Mouse (Mus musculus) gastrocnemius, postnatal 4 days (tissue): ENCODE measurements around the gene Lamtor3. TPM values are rescaled to one million over a fixed set of nuclear protein-coding genes. Genes with fewer than 3 reads are reported as not detected.
"Not testable (repeated sequence)": the region's sequence is repeated elsewhere in the genome, so short reads cannot be mapped to it uniquely, and the experiment has no call there.

Source experiments
- DNase-seq, 2 experiments: peaks; one replicate each; pipeline ENCODE4 v3.0.0; 2021 to 2022; ENCODE audit warnings: low spot score in 2 of 2, mixed read lengths in 2 of 2
- total RNA-seq, 2 experiments: library from RNA; stranded (reverse); gene quantifications; 2 replicates each; pipeline ENCODE4 v1.2.3; 2021

Gene Lamtor3
- total RNA-seq, 2 experiments from 2014 or later: 55.8 to 59.8 TPM

DNA sequence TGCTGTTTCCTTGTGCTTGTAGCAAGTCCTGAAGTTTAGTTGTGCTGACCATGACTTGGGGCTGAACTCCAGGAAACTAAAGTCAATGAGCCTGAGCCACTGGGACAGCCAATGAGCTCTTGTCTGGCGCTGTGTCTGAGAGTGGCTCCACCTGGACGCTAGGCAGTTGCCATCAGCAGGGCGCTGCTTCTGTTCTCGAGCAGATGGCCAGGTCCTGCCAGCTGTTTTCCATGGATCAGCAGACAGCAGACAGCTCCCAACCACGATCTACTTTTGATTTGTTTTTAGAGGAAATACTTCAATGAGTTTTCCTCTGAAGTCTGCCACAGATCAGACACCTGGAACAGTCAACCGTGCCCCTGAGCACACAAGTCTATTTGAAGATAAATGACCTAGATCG lies 14.4 kb downstream of the Lamtor3 start:
- no peak for DNase-seq

DNA sequence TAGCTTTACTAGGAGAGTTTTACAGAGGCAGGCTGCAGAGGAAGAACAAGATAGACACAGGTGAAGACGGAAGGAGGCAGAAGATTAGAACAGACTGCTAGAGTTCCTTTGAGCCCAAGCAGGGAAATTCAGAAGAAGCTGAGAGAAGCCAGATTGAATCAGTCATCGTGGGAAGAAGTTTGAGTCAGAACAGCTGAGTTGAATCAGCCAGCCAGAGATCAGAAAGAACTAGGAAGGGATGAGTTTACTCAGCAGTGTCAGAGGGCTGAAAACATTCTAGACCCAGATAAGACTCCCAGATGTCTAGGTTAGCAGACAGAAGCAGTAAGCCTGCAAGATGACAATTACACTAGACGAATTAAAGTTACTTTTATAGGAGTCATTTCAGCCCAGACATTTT lies 15.7 kb downstream of the Lamtor3 start:
- DNase-seq: no peak

DNA sequence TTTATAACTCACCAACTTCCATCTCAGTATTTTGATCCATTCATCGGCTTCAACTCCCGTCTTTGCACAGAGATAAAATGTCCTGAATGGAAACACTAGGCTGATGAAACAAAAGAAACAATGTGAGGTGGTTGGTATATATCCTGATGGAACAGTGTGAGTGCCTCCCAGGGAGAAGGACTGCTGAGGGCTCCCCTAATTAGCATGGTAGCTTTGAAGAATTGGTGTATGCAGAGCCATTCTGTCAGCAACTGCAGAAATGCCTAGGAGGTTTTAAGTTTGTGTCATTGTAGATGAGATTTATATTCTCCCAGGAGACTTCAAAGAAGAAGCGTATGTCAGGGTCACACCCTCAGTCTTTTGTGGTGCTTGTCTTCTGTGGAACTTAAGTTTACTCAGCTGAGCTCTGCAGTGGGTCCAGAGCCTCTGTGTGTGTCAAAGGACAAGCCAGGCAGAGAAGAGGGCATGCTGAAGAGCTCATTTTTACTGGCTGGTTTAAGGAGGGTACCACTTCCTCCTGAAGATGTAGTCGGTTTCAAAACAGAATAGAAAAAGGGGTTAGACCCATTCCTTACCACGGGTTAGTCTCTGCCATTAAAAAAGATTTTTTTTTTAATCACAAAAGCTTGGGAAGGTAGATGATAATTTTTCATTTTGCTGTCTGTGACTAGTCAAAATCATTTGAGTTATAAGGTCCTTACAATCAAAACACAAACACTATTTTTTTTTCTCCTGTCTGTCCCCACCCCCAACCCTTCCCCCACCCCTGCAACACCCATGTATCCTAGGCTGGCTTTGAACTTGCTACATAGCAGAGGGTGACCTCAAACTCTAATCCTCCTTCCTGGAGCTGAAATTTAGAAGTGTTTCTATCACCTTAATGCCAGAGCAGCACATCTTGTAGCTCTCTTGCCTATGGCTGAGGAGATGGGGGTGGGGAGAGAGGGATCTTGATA lies 17.5 kb downstream of the Lamtor3 start:
- DNase-seq: no peak

DNA sequence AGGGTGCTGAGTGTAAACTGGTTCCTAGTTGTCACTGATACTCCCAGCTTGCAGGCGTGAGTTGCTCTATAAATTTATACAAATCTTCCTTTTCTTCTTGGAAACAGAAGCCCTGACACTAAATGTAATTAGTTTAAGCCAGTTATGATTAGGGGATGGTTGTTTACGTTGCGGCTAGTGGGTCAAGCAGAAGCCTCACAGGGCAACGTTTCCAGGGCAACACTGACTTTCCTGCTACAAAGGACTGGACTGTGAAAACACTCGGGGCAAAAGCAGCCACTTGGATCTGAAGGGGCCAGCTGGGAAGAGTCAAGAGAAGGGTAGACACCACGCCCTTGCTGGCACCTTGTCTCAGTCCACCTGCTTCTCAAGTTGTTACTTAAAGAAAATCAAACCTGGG lies 18.2 kb downstream of the Lamtor3 start:
- no peak for DNase-seq

DNA sequence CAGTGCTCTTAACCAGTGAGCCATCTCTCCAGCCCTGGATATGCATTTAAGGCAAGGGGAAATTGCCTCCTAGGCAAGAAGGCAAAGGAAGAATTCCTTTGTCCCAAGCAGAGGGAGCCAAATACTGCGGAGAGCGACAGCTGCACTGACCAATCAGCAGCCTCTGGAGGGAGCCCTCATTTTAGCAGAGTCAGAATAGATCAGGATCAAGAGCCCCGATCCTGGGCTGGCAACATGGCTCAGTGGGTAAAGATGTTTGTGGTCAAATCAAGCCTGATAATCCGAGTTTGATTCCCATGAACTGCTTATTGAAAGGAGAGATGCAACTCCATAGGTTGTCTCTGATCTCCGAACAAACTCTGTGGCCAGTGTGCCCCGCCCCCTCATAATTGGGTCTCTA lies 20.3 kb downstream of the Lamtor3 start:
- DNase-seq: peak in 1 of 2 experiments; percentile 42

DNA sequence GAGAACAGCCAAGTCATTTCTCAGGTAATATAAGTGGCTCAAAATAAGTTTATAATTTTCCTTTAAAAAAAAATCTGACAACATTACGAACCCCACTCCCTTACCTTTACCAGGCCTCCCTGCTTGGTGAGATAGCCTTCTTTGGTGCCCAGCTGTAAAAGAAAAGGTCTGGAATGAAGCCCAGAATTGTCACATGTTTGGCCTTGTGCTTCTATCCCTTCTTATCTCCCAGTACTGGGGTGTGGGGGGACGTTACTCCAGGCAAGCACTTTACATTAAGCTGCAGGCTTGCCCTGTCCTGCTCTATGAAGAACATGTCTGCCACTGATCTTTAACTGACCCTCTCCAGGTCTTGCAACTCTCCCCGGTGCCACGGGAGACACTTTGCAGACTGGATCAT lies 22.5 kb downstream of the Lamtor3 start:
- no peak for DNase-seq

DNA sequence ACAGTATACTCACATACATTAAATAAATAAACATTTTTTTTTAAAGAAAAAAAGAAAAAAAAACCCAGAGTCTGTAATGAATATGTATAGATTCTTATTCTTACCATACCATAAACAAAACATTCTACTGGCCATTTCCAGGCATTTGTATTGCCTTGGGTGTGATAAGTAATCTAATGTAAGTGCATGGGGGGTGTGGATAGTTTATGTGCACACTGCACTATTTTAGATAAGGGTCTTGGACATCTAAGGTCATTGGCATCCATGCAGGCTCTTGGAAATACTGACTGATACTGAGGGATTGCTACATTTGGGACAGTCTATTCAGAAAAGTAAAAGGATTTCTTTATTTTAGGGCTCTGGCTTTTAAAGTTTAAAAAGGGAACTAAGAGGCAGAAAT lies 23.2 kb downstream of the Lamtor3 start:
- no peak for DNase-seq

DNA sequence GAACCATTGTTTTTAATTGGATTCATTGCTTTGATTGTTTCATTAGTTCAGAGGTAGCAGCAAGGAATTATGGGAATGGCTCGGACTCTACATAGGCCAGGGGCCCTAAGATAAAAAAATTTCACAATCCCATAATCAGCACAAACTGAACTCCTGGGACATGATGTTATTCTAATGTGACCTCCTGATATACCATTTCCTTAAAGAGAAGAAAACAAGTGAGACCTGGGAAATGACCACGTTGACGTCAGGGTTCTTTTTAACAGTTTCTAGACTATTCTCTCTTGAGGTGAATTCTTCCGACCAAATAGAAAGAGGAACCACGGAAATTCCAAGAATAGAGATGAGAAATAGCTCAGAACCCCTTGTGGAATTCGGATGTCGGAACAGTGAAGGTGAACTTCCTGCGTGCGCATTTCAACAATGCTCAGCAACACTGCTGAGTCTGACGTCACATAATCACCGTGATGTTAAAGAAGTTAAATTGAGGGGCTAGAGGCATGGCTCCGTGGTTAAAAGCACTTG lies 23.9 kb downstream of the Lamtor3 start:
- no peak for DNase-seq

DNA sequence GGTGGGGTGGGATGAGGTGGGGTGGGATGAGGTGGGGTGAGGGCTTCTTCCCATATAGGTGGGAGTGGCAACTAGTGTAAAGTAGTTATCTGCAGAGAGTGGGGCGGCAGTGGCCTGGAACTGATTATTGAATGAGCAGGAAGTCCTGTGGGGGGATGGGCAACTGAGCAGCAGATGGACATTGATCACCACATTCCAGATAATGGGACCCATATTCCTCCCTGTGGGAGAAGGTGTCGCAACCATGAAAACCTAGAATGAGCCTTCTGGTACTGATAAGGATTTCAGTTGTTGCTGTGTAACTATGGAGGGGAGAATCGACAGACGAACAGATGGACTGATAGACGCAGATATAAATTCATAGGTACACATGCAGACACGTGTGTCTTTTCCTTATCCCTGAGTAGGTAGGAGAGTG lies 25.4 kb downstream of the Lamtor3 start:
- no peak for DNase-seq

DNA sequence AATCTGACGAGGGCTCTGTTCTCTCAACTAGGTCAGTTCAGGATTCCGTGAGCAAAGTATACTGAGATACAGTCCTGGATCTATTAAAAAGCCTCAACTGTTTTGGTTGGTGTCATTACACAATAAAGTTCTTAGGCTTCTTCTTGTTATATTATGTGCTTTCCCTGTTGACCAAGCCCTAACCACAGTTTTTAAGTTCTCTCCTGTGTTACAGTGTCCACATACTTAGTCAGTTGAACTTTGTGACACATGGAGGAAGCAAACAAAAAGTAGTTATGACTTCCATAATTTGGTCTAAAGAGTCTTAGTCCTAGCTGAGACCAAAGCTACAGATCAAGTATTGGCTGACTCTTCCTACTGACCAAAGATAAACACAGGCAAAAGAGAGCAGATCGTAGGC lies 28.5 kb downstream of the Lamtor3 start:
- DNase-seq: no peak

DNA sequence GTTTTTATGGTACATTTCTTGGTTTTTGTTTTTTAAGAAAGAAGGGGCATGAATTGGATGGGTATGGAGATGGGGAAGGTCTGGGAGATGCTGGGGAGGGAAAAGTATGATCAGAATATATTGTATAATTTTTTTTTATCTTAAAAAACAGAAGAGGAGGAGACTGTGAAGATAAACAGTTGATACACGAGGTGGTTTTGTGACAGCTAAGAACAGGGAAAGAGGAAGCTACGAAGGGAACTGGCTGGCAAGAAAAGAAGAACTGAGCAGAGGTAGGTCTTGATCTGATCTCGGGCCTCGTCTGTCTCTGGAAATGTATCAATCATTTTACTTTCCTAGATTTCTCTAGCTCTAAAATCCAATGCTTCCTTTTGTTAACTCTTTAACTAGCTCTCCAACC lies 29.2 kb downstream of the Lamtor3 start:
- no peak for DNase-seq

DNA sequence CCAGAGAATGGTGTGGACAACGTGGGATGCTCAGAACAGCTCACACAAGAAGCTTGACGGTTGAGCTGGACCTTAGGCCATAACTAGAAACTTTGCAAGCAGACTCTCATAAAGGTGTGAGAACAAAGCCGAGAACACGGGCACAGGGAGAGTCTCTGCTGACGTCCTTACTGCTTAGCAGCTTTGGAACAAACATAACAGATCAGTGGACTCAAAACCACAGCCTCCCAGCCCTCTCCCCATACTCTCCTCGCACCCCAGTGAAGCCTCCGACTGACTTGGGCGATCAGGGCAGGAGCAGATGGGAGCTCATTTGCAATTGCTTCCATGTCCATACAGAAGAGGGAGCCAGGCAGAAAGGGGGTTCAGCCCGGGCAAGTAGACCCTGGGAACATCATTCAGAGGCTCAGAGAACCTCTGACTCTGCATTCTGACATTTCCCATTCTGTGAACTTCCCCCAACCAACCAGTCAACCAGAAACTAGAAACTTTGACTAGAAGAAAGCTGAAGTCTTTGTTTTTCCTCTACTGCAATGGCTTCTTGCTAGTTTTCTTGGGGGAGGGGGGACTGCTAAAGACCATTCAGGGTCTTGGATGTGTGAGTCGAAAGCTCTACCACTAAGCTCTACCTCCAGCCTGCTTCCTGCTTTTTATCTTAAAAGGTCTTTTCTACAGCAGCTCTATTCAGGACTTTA lies 32.0 kb downstream of the Lamtor3 start:
- DNase-seq: no peak

DNA sequence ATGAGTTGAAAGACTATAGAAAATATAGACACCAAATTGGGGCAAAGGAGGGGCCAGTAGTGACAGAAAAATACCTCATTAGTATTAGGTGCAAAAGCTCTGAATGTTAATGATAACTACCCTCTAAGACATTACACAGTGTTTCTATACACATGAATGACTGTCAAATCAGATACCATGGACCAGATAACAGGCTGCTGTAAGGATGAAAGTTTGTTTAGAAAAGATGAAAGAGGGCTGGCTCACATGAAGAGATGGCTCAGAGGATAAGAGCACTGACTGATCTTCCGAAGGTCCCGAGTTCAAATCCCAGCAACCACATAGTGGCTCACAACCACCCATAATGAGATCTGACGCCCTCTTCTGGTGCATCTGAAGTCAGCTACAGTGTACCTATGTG lies 33.0 kb downstream of the Lamtor3 start:
- DNase-seq: not testable (repeated sequence)

DNA sequence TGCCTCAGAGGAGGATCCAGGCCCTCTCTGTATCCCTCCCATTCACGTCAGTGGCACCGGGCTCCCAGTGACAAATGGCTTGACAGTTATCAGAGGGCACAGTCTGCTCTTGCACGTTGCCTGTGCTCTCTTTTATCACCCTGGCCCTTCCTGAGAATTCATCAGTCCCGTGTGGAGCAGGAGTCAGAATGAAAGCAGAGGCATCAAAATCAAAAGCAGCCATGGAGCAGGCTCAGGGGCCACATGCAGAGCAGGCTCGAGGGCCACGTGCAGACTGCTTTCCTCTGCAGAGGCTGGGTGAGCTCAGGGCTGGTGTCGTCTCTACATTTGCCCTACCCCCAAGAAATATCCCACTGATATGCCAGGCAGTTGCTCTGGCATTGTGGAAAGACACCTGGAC lies 33.5 kb downstream of the Lamtor3 start:
- no peak for DNase-seq

DNA sequence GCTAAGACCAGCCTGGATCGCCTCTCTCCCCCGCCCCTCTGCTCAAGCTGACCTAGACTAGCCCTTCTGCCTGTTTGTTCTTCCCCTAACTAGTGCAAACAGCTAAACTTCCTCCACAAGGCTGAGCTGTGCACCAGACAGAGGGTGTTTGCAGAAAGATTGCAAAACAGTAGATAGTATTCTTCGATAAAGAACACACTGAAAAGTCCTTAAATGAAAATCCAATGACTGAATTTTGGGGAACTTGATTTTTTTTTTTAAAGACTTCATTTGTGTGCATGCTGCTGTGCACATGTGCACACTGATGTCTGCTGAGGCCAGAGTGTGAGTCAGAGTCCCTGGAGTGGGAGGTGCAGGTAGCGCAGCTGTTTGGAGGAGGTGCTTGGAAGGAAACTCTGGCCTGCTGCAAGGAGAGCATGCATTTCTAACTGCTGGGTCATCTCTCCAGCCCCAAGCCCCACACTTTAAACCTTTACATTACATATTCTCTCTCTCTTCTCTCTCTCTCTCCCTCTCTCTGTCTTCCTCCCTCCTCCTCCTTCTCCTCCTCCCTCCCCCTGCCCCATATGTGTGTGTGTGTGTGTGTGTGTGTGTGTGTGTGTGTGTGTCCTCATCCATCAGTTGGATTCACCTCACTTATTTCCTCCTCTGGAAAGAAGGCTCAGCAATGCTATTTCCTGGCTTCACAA lies 34.1 kb downstream of the Lamtor3 start:
- peak in 1 of 2 experiments; percentile 31 for DNase-seq

DNA sequence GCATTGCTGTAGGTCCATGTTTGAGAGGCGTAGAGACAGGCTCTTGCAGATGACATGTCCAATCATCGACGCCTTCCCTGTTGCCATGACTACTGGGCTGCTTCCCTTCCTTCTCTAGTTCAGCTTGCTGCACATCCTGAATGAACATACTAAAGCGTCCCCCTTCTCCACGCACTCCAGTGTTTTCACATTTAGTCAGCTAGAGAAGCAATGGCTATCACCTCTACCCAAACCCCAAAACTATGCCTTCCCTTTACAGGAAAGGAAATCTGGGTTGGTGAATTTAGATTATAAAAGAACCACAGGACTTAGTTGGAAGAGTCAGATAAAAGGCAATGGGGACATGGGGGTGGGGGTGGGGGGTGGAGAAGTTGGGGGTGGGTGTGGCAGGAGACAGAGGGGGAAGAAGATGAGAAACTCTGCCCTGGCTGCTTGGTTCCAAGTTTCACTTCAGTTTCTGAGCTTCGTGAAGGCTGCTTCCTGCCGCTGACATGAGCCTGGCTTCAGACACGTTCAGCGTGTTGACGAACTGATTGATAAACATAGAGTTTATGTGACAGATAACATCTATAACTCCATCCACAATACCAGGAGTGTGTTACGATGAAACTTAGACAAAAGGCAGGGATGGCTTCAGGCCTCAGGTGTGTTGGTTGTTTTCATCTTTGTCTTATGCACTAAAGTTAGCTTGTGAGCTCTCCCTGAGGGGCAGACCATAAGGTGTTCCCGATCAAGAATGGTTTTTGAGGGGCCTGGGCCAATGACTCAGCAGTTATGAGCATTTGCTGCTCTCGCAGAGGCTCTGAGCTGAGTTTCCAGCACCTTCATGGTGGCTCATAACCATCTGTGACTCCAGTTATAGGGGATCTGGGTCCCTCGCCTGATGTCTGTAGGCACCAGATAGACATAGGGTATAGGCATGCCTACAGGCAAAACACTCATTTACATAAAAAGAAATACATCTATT lies 34.9 kb downstream of the Lamtor3 start:
- DNase-seq: peak in 1 of 2 experiments; percentile 22

DNA sequence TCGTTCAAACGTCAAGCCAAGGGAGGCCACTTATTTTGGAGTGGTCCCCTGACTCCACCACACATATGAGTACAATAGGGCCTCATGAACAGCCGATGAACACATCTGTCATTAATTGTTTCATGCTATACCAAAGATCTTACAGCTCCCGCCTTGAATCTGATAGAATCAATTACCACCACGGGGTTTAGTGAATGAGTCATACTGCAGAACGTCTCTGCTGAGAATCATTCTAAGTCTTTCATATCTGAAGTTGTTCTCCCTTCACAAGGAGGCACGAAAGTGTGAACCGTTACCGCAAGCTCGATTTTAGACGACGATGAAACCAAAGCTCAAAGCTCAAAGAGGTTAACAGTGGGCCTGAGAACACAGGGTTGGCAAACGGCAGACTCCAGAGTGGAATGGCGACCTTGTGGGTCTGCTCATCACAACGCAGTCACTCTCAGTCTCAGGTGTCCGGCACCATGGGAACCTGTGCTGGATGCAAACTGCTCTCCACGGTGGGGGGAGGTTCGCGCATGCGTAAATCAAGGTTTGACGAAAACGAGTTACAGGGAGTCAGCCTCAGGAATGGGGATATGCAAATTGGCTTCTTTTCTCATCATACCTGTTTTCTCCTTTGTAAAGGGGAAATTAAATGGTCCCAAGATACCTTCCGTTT lies 36.1 kb downstream of the Lamtor3 start:
- DNase-seq: no peak

DNA sequence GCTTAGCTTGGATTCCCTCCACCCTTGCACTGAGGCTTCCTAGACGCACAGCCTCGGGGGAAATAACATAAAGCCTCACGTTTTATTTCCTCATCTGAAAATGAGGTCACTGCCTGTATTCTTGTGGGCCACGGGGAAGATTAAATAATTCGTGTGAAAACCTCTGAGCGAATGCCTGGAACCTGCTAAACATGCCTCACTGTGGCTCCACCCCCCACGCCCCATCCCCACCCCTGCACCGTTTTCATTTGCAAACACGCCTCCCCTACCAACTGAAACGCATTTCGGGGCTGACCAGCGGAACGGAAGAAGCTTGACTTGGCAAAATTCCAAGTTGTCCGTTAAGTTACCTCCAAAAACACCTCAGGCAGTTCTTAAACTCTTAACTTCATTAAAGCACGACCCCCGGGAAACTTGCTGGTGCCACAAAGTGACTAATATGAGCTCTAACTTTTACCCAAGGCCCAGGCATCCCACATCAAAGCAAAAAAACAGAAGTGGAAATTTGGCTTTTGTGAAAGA lies 37.3 kb downstream of the Lamtor3 start:
- DNase-seq: no peak

DNA sequence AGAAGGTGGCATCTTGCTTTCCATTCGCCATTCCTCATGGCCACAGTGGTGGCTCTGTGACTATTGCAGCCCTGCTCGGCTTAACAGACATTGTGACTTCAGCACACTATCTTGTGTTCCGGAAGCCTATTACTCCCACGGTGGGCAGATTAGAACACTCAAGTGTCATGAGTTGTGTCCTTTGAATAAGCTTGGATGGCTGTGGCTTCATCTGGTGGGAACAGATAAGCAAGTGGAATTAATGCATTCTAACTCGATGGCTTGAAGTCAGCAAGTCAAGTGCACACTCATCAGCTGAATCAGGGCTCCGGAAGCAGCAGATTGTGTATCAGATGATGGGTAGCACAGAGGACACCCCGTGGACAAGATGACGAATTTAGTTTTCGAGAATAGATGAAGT lies 39.6 kb downstream of the Lamtor3 start:
- no peak for DNase-seq

DNA sequence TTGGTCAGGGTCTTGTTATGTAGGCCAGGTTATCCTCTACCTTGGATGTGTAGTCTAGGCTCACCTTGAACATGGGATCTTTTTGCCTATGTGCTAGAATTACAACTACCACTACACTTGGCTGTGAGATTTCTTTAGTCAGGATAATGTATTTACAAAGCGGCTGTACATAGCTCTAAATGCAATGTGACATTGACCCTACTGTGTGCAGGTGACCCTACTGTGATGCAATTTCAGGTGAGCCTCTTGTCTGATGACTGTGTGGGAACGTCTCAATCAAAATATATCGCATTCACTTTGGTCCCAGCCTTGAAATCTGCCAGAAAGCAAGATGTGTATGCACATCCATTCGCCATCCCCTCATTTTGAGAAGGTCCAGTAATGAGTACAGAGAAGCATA lies 40.0 kb downstream of the Lamtor3 start:
- no peak for DNase-seq
